Mouse (Mus musculus) pancreas, adult 10 weeks (tissue): Measurements from ENCODE around the gene Gm10666. TPM values are rescaled to one million over a fixed set of nuclear protein-coding genes. Genes with fewer than 3 reads are reported as not detected.

Experiments
- polyA plus RNA-seq: library from polyadenylated mRNA; stranded (reverse); fragments of 350-450 nt; fragmentation: Illumina TruSeq; extraction: RNeasy Lipid Tissue Mini Kit (QIAGEN cat#74804); gene quantifications from one replicate; pipeline ENCODE4 v1.2.3, GENCODE M21; 2015; ENCODE audit warnings: low read depth, low replicate concordance; ENCODE audit not compliant: insufficient read depth

The Gm10666 gene
- polyA plus RNA-seq: not detected

GRCm38 (mm10) chr7:22134641-22135040, at the start of gene Gm10666:
TSS of gene Gm10666 (minus strand) at chr7:22134741.

GRCm38 (mm10) chr7:22163935-22164334, 29.4 kb upstream of the Gm10666 start, which contains the start of gene Vmn1r142:
TSS of gene Vmn1r142 (minus strand) at chr7:22164035.

GRCm38 (mm10) chr7:22118145-22118544, 16.4 kb downstream of the Gm10666 start, which contains the start of gene Gm16451:
TSS of gene Gm16451 (minus strand) at chr7:22118245.

Other genes starting within 250 kb of the Gm10666 start
- gene Gm5891, start 213.4 kb downstream of the Gm10666 start, polyA plus RNA-seq: not detected
- not detected for gene Vmn1r137, start 140.2 kb downstream of the Gm10666 start, polyA plus RNA-seq
- not detected for gene Vmn1r138, start 105.8 kb downstream of the Gm10666 start, polyA plus RNA-seq
- not detected for gene Gm6176, start 78.4 kb downstream of the Gm10666 start, polyA plus RNA-seq
- not detected for gene Vmn1r139, start 65.7 kb downstream of the Gm10666 start, polyA plus RNA-seq
- gene Gm16451, start 16.5 kb downstream of the Gm10666 start, polyA plus RNA-seq: not detected
- gene Vmn1r142, start 29.3 kb upstream of the Gm10666 start, polyA plus RNA-seq: not detected
- gene Vmn1r143, start 54.6 kb upstream of the Gm10666 start, polyA plus RNA-seq: not detected
- not detected for gene Gm8653, start 66.5 kb upstream of the Gm10666 start, polyA plus RNA-seq
- not detected for gene Gm8453, start 94.7 kb upstream of the Gm10666 start, polyA plus RNA-seq
- not detected for gene Gm4187, start 195.0 kb upstream of the Gm10666 start, polyA plus RNA-seq
- gene Gm8660, start 236.3 kb upstream of the Gm10666 start, polyA plus RNA-seq: not detected